Mouse (Mus musculus) bone marrow macrophage, adult 2 months (primary cell): ENCODE measurements at regions not wholly inside any gene's neighbourhood (a gene's known extent, or its start where the extent isn't known, plus 50 kb on each side); places are given as distances from the start of the nearest gene placed in this dataset.

Experiments
- H3K27ac ChIP-seq: 2 replicates; pipeline ENCODE4 v1.5.1; 2012; ENCODE audit warnings: low read depth, low read length; ENCODE audit not compliant: insufficient read depth
- H3K4me1 ChIP-seq: 2 replicates; pipeline ENCODE4 v1.6.1; 2012; ENCODE audit warnings: low read length; ENCODE audit not compliant: control insufficient read depth, insufficient read depth
- H3K4me3 ChIP-seq: 2 replicates; pipeline ENCODE4 v1.5.1; 2012; ENCODE audit warnings: mild to moderate bottlenecking, low read length, moderate library complexity; ENCODE audit not compliant: insufficient read depth
- CTCF ChIP-seq: IDR thresholded peaks from 2 replicates; pipeline ENCODE4 v1.5.1; 2012; ENCODE audit warnings: low read depth, mild to moderate bottlenecking, low read length, moderate library complexity
- POLR2A ChIP-seq: IDR thresholded peaks from 2 replicates; pipeline ENCODE4 v1.6.1; 2012; ENCODE audit warnings: mild to moderate bottlenecking, low read depth, low read length, borderline replicate concordance

- Histone ChIP-seq H3K4me3 (no peak overlapping the region), H3K27ac (no peak overlapping the region), H3K4me1 (no peaks in the 10 kb centered on the region)
- no peak for TF ChIP-seq POLR2A
- TF ChIP-seq CTCF: no peak
Observed at GRCm38 (mm10) chr13:47895256-47895655, 365.8 kb upstream of the Id4 start.

- Histone ChIP-seq H3K27ac (no peak overlapping the region), H3K4me1 (no peaks in the 10 kb centered on the region), H3K4me3 (no peak overlapping the region)
- no peak for TF ChIP-seq CTCF
- no peak for TF ChIP-seq POLR2A
Observed at GRCm38 (mm10) chr13:47896646-47897045, 364.4 kb upstream of the Id4 start.

GRCm38 (mm10) chr13:47909851-47910530 lies 351.0 kb upstream of the Id4 start:
- Histone ChIP-seq H3K27ac (no peak overlapping the region), H3K4me3 (no peak overlapping the region), H3K4me1 (no peaks in the 10 kb centered on the region)
- TF ChIP-seq CTCF (no peak), POLR2A (no peak)

- TF ChIP-seq POLR2A: no peak
- no peak for TF ChIP-seq CTCF
- no peaks in the 10 kb centered on the region for H3K4me1 ChIP-seq
- no peak overlapping the region for H3K27ac ChIP-seq
- no peak overlapping the region for H3K4me3 ChIP-seq
Observed at GRCm38 (mm10) chr13:47910531-47910910, 350.5 kb upstream of the Id4 start.

- TF ChIP-seq CTCF: no peak
- TF ChIP-seq POLR2A: no peak
- Histone ChIP-seq H3K4me3 (no peak overlapping the region), H3K27ac (no peak overlapping the region), H3K4me1 (no peaks in the 10 kb centered on the region)
Observed at GRCm38 (mm10) chr13:47916456-47916855, 344.6 kb upstream of the Id4 start.

GRCm38 (mm10) chr13:47917370-47917769 lies 343.7 kb upstream of the Id4 start:
- Histone ChIP-seq H3K4me3 (no peak overlapping the region), H3K27ac (no peak overlapping the region), H3K4me1 (no peaks in the 10 kb centered on the region)
- TF ChIP-seq POLR2A (no peak), CTCF (no peak)

GRCm38 (mm10) chr13:47921044-47921443 lies 340.0 kb upstream of the Id4 start:
- no peak overlapping the region for H3K4me3 ChIP-seq
- no peak overlapping the region for H3K27ac ChIP-seq
- TF ChIP-seq POLR2A: no peak
- TF ChIP-seq CTCF: no peak
- no peaks in the 10 kb centered on the region for H3K4me1 ChIP-seq

GRCm38 (mm10) chr13:47940696-47941095 lies 320.3 kb upstream of the Id4 start:
- TF ChIP-seq POLR2A (no peak), CTCF (no peak)
- Histone ChIP-seq H3K4me1 (no peaks in the 10 kb centered on the region), H3K4me3 (no peak overlapping the region), H3K27ac (no peak overlapping the region)

- TF ChIP-seq POLR2A (no peak), CTCF (no peak)
- Histone ChIP-seq H3K4me1 (no peaks in the 10 kb centered on the region), H3K4me3 (no peak overlapping the region), H3K27ac (no peak overlapping the region)
Observed at GRCm38 (mm10) chr13:47942368-47942787, 318.6 kb upstream of the Id4 start.

GRCm38 (mm10) chr13:47943645-47944044 lies 317.4 kb upstream of the Id4 start:
- Histone ChIP-seq H3K4me1 (no peaks in the 10 kb centered on the region), H3K4me3 (no peak overlapping the region), H3K27ac (no peak overlapping the region)
- TF ChIP-seq CTCF (no peak), POLR2A (no peak)
